Mouse (Mus musculus) small intestine, adult 2 months (tissue): Measurements from ENCODE around the gene Parvb. TPM values are rescaled to one million over a fixed set of nuclear protein-coding genes. Genes with fewer than 3 reads are reported as not detected.

Experiments
- H3K27ac ChIP-seq: fragments of 200-500 bp; 2 replicates; pipeline ENCODE4 v1.5.1; 2012; ENCODE audit warnings: low read depth, low read length, control low read depth, inconsistent platforms; ENCODE audit not compliant: insufficient read depth
- H3K27me3 ChIP-seq: fragments of 200-500 bp; 2 replicates; pipeline ENCODE4 v1.6.1; 2012; ENCODE audit warnings: mild to moderate bottlenecking, moderate library complexity, low read length, inconsistent platforms; ENCODE audit not compliant: control insufficient read depth, insufficient read depth
- H3K36me3 ChIP-seq: fragments of 200-500 bp; 2 replicates; pipeline ENCODE4 v1.6.1; 2012; ENCODE audit warnings: mild to moderate bottlenecking, low read length, control low read depth, inconsistent platforms; ENCODE audit not compliant: control insufficient read depth, insufficient read depth
- H3K4me1 ChIP-seq: fragments of 200-500 bp; 2 replicates; pipeline ENCODE4 v1.6.1; 2012; ENCODE audit warnings: low read length, inconsistent platforms, mixed read lengths; ENCODE audit not compliant: control insufficient read depth, insufficient read depth, insufficient read length
- H3K4me3 ChIP-seq: fragments of 200-500 bp; 2 replicates; pipeline ENCODE4 v1.5.1; 2012; ENCODE audit warnings: low read depth, mild to moderate bottlenecking, control low read depth, inconsistent platforms, low read length, moderate library complexity
- CTCF ChIP-seq: fragments of 200-500 bp; IDR thresholded peaks from 2 replicates; pipeline ENCODE4 v1.5.1; 2012; ENCODE audit warnings: low read depth, mild to moderate bottlenecking, control low read depth, inconsistent platforms, low read length, moderate library complexity, mixed read lengths; ENCODE audit not compliant: insufficient replicate concordance, insufficient read length; ENCODE audit errors: extremely low read depth
- POLR2A ChIP-seq: fragments of 200-500 bp; IDR thresholded peaks from 2 replicates; pipeline ENCODE4 v1.6.1; 2012; ENCODE audit warnings: low read depth, mild to moderate bottlenecking, control low read depth, inconsistent platforms, low read length, moderate library complexity
- WGBS: fragments of 180-500 bp; shearing (Covaris S2); methylation state at CpG from one replicate; pipeline ENCODE4 v1.1.7; 2018; 5-methylcytosine and 5-hydroxymethylcytosine counted together
- polyA plus RNA-seq: library from polyadenylated mRNA; depleted of rRNA; stranded (reverse); fragments of >200 nt; gene quantifications from 2 replicates; pipeline ENCODE4 v1.2.3, GENCODE M21; 2012

Gene Parvb
- polyA plus RNA-seq, 1 experiment: 2.9 TPM

GRCm38 (mm10) chr15:84256864-84257263 is 25.0 kb downstream of the Parvb start:
- Histone ChIP-seq H3K27ac (no peak overlapping the region), H3K27me3 (no peaks in the 10 kb centered on the region), H3K36me3 (no peaks in the 10 kb centered on the region), H3K4me1 (no peaks in the 10 kb centered on the region), H3K4me3 (no peak overlapping the region)
- WGBS: 66% methylated on average over 5 of the region's 5 CpGs
- TF ChIP-seq POLR2A (no peak), CTCF (no peak)

GRCm38 (mm10) chr15:84258602-84259355 is 26.9 kb downstream of the Parvb start:
- TF ChIP-seq POLR2A (no peak), CTCF (no peak)
- 85% methylated on average over 9 of the region's 9 CpGs for WGBS
- H3K27me3 ChIP-seq: no peaks in the 10 kb centered on the region
- no peak overlapping the region for H3K27ac ChIP-seq
- H3K36me3 ChIP-seq: no peaks in the 10 kb centered on the region
- no peak overlapping the region for H3K4me3 ChIP-seq
- no peaks in the 10 kb centered on the region for H3K4me1 ChIP-seq

DNA sequence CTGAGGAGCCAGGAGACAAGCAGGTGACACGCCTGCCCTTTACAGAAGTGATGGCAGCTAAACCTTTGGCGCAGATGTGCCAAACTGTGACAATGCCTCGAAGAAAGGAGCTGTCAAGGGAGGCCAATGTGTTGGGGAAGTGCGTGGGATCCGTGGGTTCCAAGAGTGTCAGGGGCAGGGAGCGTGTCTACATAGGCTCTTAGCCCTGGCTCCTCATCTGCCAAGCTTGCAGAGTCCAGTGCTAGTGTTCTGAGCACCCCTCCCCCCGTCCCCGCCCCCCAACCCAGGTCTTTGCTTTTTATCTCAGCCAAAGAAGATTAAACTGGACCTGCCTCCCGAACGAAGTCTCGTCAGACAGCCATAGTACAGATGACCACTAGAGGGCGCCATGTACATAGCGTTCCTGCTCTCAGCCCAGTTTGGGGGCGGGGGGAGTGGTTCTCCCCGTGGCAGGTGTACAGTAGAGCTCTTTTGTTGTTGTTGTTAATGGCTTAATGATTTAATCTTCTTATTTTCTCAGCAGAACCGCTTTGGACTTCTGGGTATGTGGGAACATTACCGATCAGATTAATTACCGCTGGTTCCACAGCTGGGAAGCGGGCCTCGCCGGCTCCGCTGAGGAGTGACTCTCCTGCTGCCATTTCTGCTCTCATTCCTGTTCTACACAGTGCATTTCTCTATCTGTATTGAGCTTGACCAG is 28.4 kb downstream of the Parvb start:
- Histone ChIP-seq H3K27me3 (no peaks in the 10 kb centered on the region), H3K4me3 (no peak overlapping the region), H3K4me1 (no peaks in the 10 kb centered on the region), H3K27ac (no peak overlapping the region), H3K36me3 (no peaks in the 10 kb centered on the region)
- 35% methylated on average over 22 of the region's 22 CpGs for WGBS
- TF ChIP-seq CTCF: peak; percentile 96; the same call in 1 of the 2 replicates
- TF ChIP-seq POLR2A: no peak

DNA sequence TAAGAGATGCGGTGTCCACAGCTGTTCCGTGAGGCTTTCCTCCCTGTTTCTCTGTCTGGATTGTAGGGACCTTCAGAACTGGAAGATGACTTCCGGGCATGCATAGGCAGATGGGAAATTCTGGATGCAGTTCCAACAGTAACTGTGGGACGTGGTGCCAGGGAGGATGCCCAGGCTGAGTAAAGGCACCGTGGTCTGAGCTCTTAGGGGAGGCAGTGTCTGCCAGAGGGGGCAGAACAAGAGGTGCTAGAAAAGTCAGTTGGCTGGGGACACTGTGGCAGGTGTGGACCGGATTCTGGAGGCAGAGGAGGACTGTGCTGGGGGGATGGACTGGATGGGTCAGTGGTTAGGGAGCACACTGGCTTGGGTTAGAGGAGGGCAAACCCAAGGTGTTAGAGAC is 30.8 kb downstream of the Parvb start:
- H3K4me3 ChIP-seq: no peak overlapping the region
- no peak overlapping the region for H3K27ac ChIP-seq
- TF ChIP-seq CTCF: no peak
- no peak for TF ChIP-seq POLR2A
- H3K27me3 ChIP-seq: no peaks in the 10 kb centered on the region
- no peaks in the 10 kb centered on the region for H3K4me1 ChIP-seq
- no peaks in the 10 kb centered on the region for H3K36me3 ChIP-seq
- WGBS: 90% methylated on average over 6 of the region's 6 CpGs

GRCm38 (mm10) chr15:84263573-84263972 is 31.7 kb downstream of the Parvb start:
- Histone ChIP-seq H3K4me1 (no peaks in the 10 kb centered on the region), H3K4me3 (no peak overlapping the region), H3K27me3 (no peaks in the 10 kb centered on the region), H3K36me3 (no peaks in the 10 kb centered on the region), H3K27ac (no peak overlapping the region)
- TF ChIP-seq CTCF: no peak
- no peak for TF ChIP-seq POLR2A
- 51% methylated on average over 2 of the region's 2 CpGs for WGBS

- Histone ChIP-seq H3K36me3 (no peaks in the 10 kb centered on the region), H3K4me1 (no peaks in the 10 kb centered on the region), H3K27ac (no peak overlapping the region), H3K27me3 (no peaks in the 10 kb centered on the region), H3K4me3 (no peak overlapping the region)
- 61% methylated on average over 11 of the region's 11 CpGs for WGBS
- TF ChIP-seq POLR2A: no peak
- TF ChIP-seq CTCF: no peak
These were observed 33.3 kb downstream of the Parvb start for GRCm38 (mm10) chr15:84265141-84265540.

- no peak for TF ChIP-seq POLR2A
- no peak for TF ChIP-seq CTCF
- no peak overlapping the region for H3K4me3 ChIP-seq
- WGBS: 71% methylated on average over 4 of the region's 4 CpGs
- H3K4me1 ChIP-seq: no peaks in the 10 kb centered on the region
- H3K27me3 ChIP-seq: no peaks in the 10 kb centered on the region
- H3K27ac ChIP-seq: no peak overlapping the region
- no peaks in the 10 kb centered on the region for H3K36me3 ChIP-seq
These were observed 34.4 kb downstream of the Parvb start for GRCm38 (mm10) chr15:84266290-84266689.
